Mouse (Mus musculus) brain, embryonic 14.5 days (tissue): ENCODE results near the gene Plcl2.

ENCODE experiments used
- CTCF ChIP-seq: fragments of 200-500 bp; IDR thresholded peaks from 2 replicates; pipeline ENCODE4 v1.5.1; 2012; ENCODE audit warnings: inconsistent platforms, mild to moderate bottlenecking, moderate library complexity, borderline replicate concordance; ENCODE audit not compliant: insufficient read depth, insufficient read length; ENCODE audit errors: extremely low read depth
- POLR2A ChIP-seq: fragments of 200-500 bp; IDR thresholded peaks from 2 replicates; pipeline ENCODE4 v1.6.1; 2012; ENCODE audit warnings: mild to moderate bottlenecking, inconsistent platforms, borderline replicate concordance; ENCODE audit not compliant: poor library complexity, insufficient read depth, insufficient read length, severe bottlenecking; ENCODE audit errors: extremely low read depth

GRCm38 (mm10) chr17:50509251-50510104, at the start of gene Plcl2:
- TF ChIP-seq POLR2A, result 0 out of 2 replicates have a peak, but pooled peaks have one; percentile 21
- TF ChIP-seq CTCF, result no peak
